Mouse (Mus musculus): ENCODE measurements around the gene Pde4b.
"Not testable (repeated sequence)": the region's sequence is repeated elsewhere in the genome, so short reads cannot be mapped to it uniquely, and the experiment has no call there.

Gene Pde4b

GRCm38 (mm10) chr4:102446160-102446945, 359.0 kb downstream of the Pde4b start:
- no peak for DNase-seq (ENCODE audit: extremely low read depth, insufficient read length, low spot score)

GRCm38 (mm10) chr4:102456426-102456825, 369.1 kb downstream of the Pde4b start:
- DNase-seq (ENCODE audit: extremely low read depth, insufficient read length, low spot score) = no peak

- DNase-seq (ENCODE audit: extremely low read depth, insufficient read length, low spot score) = no peak
Measured at GRCm38 (mm10) chr4:102459216-102459999, 372.1 kb downstream of the Pde4b start.

- no peak for DNase-seq (ENCODE audit: extremely low read depth, insufficient read length, low spot score)
Measured at GRCm38 (mm10) chr4:102478104-102478503, 390.8 kb downstream of the Pde4b start.

- no peak for DNase-seq (ENCODE audit: extremely low read depth, insufficient read length, low spot score)
Measured at GRCm38 (mm10) chr4:102478860-102479259, 391.5 kb downstream of the Pde4b start.

- no peak for DNase-seq (ENCODE audit: extremely low read depth, insufficient read length, low spot score)
Measured at GRCm38 (mm10) chr4:102480830-102481484, 393.6 kb downstream of the Pde4b start.

- DNase-seq (ENCODE audit: extremely low read depth, insufficient read length, low spot score) = no peak
Measured at GRCm38 (mm10) chr4:102483354-102484018, 396.1 kb downstream of the Pde4b start.

GRCm38 (mm10) chr4:102484738-102485137, 397.4 kb downstream of the Pde4b start:
- DNase-seq (ENCODE audit: extremely low read depth, insufficient read length, low spot score) = no peak

GRCm38 (mm10) chr4:102486134-102486920, 399.0 kb downstream of the Pde4b start:
- no peak for DNase-seq (ENCODE audit: extremely low read depth, insufficient read length, low spot score)

GRCm38 (mm10) chr4:102486921-102487240, 399.5 kb downstream of the Pde4b start:
- DNase-seq (ENCODE audit: extremely low read depth, insufficient read length, low spot score) = no peak

GRCm38 (mm10) chr4:102488000-102488399, 400.7 kb downstream of the Pde4b start:
- no peak for DNase-seq (ENCODE audit: extremely low read depth, insufficient read length, low spot score)

- DNase-seq (ENCODE audit: extremely low read depth, insufficient read length, low spot score) = no peak
Measured at GRCm38 (mm10) chr4:102491468-102492123, 404.3 kb downstream of the Pde4b start.

- DNase-seq (ENCODE audit: extremely low read depth, insufficient read length, low spot score) = no peak
Measured at GRCm38 (mm10) chr4:102492911-102493310, 405.6 kb downstream of the Pde4b start.

GRCm38 (mm10) chr4:102493342-102494128, 406.2 kb downstream of the Pde4b start:
- peak; percentile 41 for DNase-seq (ENCODE audit: extremely low read depth, insufficient read length, low spot score)

GRCm38 (mm10) chr4:102494203-102494602, 406.9 kb downstream of the Pde4b start:
- not testable (repeated sequence) for DNase-seq (ENCODE audit: extremely low read depth, insufficient read length, low spot score)

GRCm38 (mm10) chr4:102495001-102495400, 407.7 kb downstream of the Pde4b start:
- DNase-seq (ENCODE audit: extremely low read depth, insufficient read length, low spot score) = no peak

GRCm38 (mm10) chr4:102495474-102495873, 408.1 kb downstream of the Pde4b start:
- DNase-seq (ENCODE audit: extremely low read depth, insufficient read length, low spot score) = no peak

- no peak for DNase-seq (ENCODE audit: extremely low read depth, insufficient read length, low spot score)
Measured at GRCm38 (mm10) chr4:102496269-102497177, 409.2 kb downstream of the Pde4b start.
